Mouse (Mus musculus): ENCODE results near the gene Ttbk1. TPM values are rescaled to one million over a fixed set of nuclear protein-coding genes. Genes with fewer than 3 reads are reported as not detected.

The Ttbk1 gene
- polyA plus RNA-seq, 1 experiment = not detected

DNA sequence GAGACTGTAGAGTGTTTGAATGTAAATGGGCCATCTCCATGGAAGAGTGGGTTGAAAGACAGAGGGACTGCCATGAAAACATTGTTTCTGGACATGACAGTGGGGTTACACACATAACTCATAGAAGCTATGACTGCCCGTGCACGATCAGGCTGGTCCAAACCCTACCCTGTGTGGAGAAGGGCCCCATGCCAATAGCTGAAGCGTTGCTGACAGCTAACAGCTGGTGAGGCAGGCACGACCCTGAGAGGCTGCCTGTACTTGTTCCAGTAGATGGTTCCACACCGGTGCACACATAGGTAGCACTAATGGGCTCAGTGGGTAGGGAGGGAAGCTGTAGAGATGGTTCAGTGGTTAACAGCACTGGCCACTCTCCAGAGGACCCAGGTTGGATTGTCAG lies 8.0 kb upstream of the Ttbk1 start:
- TF ChIP-seq GATA1 (IDR thresholded peaks at IDR 0.05; ENCODE audit: low read length) = no peak

DNA sequence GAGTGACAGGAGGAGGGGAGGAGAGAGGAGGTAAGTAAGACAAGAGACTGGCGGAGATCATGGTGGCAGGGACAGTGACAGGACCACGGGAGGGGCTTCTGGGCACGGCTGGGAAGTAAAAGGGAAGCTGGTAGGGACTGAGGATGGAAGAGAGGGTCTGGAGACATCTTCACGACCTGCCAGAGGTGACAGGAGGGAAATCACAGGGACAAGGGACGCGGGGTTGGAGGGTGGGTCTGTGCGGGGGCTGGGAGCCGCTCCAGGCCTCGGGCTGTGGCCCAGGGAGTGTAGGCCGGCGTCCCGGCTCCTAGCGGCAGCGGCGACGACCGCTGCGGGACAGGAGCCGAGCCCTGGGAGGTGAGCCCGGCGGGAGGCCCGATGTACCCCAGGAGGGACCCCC lies 480 bp downstream of the Ttbk1 start:
- TF ChIP-seq GATA1 (IDR thresholded peaks at IDR 0.05; ENCODE audit: low read length) = no peak

DNA sequence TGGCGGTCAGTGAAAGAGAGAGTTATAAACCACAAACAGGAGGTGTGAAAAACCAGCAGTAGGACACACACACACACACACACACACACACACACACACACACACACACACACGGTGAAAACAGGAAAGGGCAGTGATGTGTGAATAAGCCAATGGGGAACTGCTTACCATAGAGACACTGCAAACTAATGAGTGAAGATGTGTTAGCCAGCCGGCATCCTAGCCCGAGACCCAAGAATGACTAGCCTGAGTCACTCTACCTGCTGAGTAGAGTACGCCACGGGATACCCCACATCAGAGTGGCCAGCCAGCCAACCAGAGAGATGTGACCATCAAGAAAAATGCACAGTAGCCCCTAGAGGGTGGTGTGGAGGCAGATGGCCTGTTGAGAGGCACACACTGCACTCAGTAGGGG lies 3.0 kb downstream of the Ttbk1 start:
- TF ChIP-seq GATA1 (IDR thresholded peaks at IDR 0.05; ENCODE audit: low read length) = no peak

DNA sequence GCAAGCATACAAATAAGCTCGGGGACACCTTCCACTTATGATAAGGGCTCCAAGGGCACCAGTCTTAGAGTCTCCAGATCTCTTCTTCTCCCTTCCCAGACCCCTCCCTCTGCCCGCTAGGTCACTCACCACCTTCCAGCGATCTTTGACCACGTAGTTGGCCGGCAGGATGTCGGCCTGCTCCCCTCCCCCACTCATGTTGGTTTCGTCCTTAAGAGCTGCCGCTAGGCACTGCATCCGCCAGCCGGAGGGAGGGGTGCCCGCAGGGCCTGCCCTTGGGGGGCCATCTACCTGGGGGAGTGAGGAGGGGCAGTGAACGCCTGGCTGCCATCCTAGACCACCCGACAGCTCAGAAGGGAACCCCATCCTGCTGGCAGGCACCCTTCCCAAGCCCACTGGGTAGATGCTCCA lies 3.4 kb downstream of the Ttbk1 start:
- TF ChIP-seq GATA1 (IDR thresholded peaks at IDR 0.05; ENCODE audit: low read length) = no peak

DNA sequence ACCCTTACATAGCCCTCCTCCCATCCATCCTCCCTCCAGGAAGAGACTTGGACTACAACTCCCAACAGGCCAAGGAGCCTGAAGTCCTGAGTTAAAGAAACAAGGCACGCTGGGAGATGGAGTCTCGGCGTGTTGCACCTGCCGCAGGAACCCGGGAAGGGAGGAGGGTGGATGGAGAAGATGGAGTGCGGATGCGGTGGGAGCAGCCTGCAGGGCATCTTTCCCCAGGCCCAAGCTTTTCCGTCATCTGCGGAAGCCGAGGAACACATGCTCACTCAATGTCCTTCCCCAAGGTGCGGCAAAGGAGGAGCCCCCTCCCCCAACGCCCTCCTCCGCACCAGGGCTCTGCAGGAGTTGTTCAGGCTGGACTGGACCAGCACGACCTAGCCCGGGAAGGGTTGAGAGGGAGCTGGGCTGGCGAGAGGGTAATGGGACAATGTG lies 3.9 kb downstream of the Ttbk1 start:
- TF ChIP-seq GATA1 (IDR thresholded peaks at IDR 0.05; ENCODE audit: low read length) = no peak

DNA sequence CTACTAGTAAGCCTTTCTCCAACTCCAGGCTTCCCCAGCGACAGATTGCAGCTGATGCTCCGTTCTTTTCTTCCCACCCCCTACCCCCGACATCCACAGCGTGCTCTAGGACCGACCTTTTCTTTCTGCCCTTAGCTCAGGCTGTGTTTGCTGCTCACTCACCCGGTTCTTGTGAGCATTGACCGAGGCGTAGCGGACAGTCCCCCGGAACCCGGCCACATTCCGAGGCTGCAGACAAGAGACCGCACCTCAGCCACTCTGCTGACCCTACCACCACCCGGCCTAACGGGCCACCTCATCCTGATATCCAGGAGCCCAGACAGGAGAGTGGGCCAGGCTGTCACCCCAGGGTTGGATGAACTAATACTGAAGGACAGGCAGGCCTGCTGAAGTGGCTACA lies 10.2 kb downstream of the Ttbk1 start:
- no peak for TF ChIP-seq GATA1 (IDR thresholded peaks at IDR 0.05; ENCODE audit: low read length)

DNA sequence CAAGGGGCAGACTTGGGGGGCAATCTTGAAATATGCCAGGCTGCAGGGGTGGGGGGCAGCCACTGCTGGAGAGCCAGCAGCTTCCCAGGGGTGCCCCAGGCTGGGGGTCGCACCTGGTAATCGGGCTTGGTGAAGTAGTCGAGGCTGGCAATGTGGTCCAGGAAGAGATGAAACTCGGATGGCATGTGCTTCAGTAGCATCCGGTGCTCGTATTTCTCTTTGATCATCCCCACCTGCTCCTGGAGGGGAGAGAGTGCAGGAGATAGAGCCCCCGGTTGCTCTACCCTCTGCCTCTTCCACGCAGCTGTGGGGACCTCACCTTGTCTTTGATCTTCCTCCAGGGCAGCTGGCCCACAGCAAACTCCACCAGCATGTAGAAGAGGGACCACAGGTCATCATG lies 10.9 kb downstream of the Ttbk1 start:
- no peak for TF ChIP-seq GATA1 (IDR thresholded peaks at IDR 0.05; ENCODE audit: low read length)

DNA sequence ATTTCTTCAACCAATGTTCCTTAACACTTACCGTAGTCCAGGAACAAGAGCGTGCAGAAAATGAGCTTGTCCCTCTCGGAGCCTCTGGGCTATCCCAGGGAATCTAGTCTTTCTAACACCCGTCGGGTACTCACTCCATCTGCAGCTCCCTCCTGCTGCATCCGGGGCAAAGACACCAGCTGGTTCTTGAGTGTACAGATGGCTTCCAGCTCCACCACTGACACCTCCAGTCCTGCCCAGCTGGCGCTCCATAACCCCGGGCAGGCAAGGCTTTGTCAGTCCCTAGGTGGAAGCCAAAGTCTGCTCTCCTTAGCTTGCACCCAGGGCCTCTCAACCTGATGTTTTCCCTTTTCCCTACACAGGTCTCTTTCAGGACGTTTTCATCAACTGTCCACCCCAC lies 19.6 kb downstream of the Ttbk1 start:
- TF ChIP-seq GATA1 (IDR thresholded peaks at IDR 0.05; ENCODE audit: low read length) = no peak

DNA sequence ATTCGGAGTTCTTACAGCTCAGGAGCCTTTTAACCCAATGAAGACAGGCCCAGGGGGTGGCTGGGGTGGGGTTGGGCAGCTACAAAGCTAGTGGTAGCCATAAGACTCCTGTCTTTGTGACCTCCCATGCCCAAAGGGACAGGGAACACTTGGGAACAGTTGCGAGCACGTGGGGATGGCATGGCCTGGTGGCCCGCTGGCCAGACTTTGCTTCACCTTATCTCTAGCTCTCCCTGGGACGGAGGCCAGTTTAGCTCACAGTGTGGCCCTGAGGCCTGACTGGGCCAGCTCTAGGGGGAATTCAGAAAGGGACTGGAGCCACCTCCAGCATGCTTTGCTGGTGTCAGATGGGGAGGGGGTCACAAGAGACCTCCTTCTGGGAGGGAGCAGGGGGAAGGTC lies 25.2 kb downstream of the Ttbk1 start:
- TF ChIP-seq GATA1 (IDR thresholded peaks at IDR 0.05; ENCODE audit: low read length) = no peak

DNA sequence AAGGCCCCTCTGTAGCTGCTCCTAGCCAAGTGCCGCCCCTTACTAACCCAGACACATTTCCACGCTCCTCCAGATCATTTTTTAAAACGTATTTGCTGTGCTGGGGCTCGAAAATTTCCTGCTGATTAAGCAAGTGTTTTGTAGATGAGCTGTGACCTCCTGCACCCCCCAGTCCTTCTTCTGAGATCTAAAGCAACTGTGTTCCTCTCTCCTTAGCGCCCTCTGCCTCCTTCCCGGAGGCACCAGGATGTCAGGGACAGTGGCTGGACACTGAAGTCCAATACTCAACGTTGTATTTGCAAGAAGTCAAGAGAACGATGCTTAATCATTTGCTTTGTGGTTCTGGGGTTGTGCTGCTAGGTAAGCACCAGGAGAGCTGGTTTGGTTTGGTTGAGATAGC lies 26.1 kb downstream of the Ttbk1 start:
- TF ChIP-seq GATA1 (IDR thresholded peaks at IDR 0.05; ENCODE audit: low read length) = no peak

DNA sequence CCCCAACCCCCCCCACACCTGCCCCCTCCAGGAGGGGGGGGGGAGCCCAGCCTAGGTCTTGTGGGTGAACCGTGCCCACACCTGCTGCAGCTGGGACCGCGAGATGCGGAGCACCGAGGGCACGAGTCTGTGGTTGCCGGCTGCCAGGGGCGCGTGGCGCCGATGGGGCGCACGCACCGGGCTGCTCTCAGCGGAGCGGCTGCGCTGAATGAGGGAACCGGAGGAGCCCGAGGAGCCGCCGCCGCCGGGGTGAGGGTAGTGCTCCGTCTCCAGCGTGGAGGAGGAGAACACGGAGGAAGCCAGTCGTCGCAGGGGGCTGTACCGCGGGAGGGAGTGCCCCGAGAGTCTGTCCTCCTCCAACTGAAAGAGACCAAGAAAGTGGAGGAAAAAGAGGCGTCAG lies 26.8 kb downstream of the Ttbk1 start:
- no peak for TF ChIP-seq GATA1 (IDR thresholded peaks at IDR 0.05; ENCODE audit: low read length)

DNA sequence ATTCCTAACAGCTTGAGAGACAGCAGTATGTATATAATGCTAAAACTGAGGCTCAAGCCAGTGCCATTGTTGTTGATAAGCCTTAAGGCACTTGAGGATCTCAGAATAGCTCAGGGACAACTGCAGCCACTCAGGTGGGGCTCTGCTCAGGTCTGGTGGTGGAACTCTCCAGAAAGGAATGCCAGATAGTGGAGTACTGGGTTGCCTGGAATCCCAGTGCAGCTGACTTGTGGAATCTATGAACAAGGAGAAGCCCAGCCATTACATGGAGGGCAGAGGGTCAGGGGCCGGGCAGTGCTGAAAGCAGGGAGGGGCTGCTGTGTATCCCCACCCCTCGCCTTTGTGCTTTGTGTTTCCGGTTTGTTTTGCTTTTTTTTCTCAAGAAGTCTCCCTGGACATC lies 29.0 kb downstream of the Ttbk1 start:
- TF ChIP-seq GATA1 (IDR thresholded peaks at IDR 0.05; ENCODE audit: low read length) = no peak

DNA sequence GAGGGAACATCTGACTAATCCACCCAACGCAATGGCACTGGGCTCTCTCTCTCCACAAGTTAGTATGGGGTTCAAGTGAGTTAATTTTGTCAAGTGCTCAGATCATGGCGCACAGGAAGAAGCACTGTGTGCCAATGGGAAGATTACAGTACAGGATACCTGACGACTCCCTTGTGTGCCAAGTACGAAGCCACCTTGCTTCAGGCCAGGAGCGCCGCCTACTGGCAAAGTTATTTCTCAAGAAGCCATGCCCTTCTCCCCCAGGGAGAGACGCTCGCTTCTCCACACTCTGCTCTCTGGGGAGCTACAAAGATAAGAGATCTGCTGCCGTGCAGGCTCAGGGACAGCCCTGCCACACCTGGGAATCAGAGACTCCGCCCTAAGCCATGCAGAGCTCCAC lies 29.7 kb downstream of the Ttbk1 start:
- no peak for TF ChIP-seq GATA1 (IDR thresholded peaks at IDR 0.05; ENCODE audit: low read length)

DNA sequence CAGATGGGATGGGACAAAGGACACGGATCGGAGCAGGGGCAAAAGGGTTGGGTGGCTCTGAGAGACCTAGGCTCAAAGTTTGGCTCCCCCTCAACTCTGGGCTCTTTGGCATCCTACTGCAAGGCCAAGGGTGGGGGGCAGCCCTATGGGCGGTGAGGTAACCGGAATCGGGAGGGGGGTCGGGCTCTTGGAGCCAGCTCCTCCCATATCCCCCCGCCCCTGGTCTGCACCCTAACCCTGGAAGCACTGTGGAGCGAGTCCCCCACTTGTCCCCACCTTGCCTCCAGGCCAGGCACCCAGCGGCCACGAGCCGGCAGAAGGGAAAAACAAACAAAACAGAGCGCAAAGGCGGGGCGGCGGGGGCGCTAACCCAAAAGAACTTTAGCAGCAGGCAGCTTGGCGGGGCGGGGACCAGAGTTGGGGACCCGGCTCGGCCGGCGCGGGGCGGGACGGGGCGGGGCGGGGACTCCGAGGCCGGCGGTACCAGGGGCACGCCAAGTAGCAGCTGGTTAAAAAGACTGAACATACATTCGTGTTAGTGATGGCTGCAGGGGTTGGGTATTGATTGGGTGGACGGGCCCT lies 32.3 kb downstream of the Ttbk1 start:
- no peak for TF ChIP-seq GATA1 (IDR thresholded peaks at IDR 0.05; ENCODE audit: low read length)

DNA sequence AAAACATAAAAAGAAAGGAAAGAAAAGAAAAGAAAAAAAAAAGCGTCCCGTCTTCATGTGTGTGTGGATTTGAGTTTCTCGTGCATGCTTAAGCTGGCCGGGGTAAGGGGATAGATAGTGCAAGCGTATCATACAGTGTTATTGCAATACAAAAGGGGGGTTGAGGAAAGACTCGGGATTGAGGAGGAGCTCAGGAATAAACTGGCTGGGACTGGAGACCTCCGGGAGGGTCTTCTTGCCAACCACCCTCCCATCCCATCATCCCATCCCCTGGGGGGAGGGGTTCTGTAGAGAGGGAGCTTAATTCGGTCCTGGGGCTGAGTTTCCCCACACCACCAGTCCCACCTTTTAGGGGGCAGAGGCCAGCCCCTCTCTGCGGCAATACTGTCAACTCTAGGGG lies 32.9 kb downstream of the Ttbk1 start:
- TF ChIP-seq GATA1 (IDR thresholded peaks at IDR 0.05; ENCODE audit: low read length) = no peak

DNA sequence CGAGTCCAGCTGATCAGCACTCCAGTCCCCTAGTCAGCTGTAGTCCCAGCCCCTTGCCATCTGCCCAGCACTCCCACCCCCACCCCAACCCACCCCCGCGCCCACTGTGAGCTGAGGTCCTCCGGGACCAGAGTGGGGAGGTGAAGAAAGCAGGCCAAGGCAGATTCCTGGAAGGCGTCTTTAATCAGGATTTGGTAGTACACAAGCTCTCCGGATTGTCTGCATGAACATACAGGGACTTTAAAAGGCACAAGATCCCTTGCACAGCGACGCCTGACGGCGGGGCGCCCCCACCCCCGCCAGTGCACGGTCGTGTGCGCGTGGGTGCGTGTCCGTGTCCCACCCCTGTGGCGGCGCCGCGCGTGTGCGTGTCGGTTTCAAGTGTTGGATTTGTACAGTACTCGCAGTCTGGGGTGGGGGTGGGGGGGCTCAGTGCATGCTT lies 33.5 kb downstream of the Ttbk1 start:
- no peak for TF ChIP-seq GATA1 (IDR thresholded peaks at IDR 0.05; ENCODE audit: low read length)

DNA sequence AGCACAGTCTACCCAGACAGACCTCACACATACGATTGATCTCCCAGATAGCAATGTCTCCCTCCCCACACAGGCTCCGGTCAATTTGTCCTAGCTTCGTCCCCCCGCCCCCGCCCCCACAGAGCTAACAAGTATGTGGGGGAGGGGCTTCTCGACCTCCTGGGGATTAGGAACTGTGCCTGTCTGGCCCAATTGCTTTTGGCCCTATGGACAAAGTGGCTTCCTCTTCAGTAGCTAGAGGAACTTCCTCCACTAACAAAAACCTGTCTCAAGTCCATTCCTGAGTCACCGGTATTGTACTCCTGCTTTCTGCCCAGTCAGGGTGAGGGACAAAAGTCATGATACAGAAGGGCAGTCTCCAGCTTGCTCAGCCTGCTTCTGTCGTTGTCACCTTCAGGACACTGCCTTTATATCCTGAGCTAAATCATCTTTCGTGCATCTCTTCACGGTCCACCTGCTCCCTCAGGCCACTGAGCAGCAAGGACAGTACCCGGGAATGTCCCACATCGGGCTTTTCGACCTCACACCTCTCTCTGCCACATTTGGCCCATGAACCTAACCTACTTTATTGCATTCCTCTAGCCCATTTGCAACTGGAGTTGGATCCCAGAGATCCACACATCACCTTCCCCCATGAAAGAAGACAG lies 34.0 kb downstream of the Ttbk1 start:
- no peak for TF ChIP-seq GATA1 (IDR thresholded peaks at IDR 0.05; ENCODE audit: low read length)

Measured in G1E-ER4 (cell line).